Mouse (Mus musculus) cerebellum, adult 18-20 months (tissue): ENCODE results near the gene Rnf39.
A peak's percentile ranks its signal among the peaks of the same experiment; 100 is the strongest.

ENCODE experiments used
- DNase-seq, 2 experiments: peaks; one replicate each; pipeline ENCODE4 v3.0.0; 2021

Rnf39 gene

DNA sequence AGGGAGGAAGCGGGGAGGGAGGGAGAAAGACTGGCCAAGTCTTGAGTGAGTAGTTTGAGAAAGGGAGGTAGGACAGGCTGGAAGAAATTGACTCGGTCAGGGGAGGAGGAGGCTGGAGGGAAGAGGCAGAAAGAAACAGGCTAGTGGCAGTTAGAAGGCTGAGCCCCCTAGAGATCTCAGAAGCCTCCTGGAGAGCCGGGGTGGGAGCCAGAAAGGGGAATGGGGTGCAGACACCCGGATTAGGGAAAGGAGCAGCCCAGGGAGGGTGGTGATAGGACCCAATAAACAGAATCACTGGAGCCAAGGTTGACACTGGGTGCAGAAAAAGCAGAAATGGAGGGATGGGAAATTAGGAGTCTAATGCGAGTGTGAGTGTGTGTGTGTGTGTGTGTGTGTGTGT is 973 bp downstream of the Rnf39 start:
- no peak for DNase-seq

DNA sequence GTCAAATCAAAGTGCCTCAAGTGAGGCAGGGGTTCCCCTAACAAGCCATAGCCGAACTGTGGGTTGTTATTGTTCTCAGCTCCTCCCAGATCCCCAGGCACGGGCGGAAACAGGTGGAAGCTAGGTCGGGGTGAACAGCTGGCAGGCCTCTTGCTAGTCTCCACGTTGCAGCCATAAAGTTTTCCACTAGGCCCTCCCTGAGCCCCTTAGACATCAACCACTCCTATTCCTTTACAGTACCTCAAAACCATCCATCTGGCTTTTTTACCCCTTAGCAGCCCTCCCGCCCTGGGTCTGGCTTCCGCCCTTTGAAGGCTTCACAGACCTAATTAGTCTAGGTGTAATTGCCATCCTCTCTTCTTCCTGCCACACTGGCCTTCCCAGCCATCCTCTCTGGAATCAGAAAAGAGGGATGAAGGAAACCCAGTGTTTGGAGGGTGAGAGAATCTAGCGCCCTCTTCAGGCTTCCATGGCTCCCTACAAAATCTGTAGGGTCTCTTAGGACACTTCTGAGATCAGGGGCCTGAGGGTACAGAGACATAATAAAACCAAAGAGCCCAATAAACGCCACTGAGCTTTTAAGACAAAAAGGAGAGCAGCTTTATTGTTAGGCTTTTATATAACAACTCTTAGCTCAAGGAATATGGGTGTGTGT is 1.5 kb downstream of the Rnf39 start:
- DNase-seq, result peak in 1 of 2 experiments; percentile 34

GRCm38 (mm10) chr17:36947051-36947819 is 4.5 kb downstream of the Rnf39 start:
- DNase-seq, result peak; percentile 60 to 72

- DNase-seq, result no peak
Observed at GRCm38 (mm10) chr17:36948286-36948685, 5.6 kb downstream of the Rnf39 start.

- DNase-seq, result no peak
Observed at GRCm38 (mm10) chr17:36949265-36949664, 6.5 kb downstream of the Rnf39 start.

GRCm38 (mm10) chr17:36950981-36951947 is 8.5 kb downstream of the Rnf39 start, which contains the start of gene Ppp1r11:
Gene Ppp1r11, minus strand, starts transcription at chr17:36951741.
- DNase-seq, result peak; percentile 93 to 98

- DNase-seq, result no peak
Observed at GRCm38 (mm10) chr17:36952631-36953030, 9.9 kb downstream of the Rnf39 start.

GRCm38 (mm10) chr17:36953062-36953461 is 10.3 kb downstream of the Rnf39 start:
- DNase-seq, result no peak

GRCm38 (mm10) chr17:36957999-36958743 is 15.5 kb downstream of the Rnf39 start, which contains the start of the genes Znrd1 and Znrd1as:
Gene Znrd1, minus strand, starts transcription at chr17:36958559.
Gene Znrd1as, plus strand, starts transcription at chr17:36958592.
- peak; percentile 95 for DNase-seq

DNA sequence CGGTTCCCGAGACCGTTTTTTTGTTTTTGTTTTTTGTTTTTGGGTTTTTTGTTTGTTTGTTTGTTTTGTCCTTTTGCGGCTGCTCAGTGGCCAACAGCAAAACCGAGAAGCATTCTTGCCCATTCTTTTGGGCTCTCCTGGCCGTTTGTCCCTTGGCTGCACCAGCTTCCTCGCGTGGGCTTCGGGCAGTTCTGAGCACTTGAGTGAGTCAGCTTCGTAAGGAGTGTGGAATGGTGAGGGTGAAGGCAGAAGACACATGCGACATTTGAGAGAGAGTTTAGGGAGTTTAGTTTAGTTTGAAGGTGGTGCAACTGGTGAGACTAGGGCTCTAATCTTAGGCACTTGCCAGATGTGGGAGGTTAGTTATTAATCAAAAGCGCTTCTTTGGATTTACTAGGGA is 16.2 kb downstream of the Rnf39 start:
- no peak for DNase-seq

DNA sequence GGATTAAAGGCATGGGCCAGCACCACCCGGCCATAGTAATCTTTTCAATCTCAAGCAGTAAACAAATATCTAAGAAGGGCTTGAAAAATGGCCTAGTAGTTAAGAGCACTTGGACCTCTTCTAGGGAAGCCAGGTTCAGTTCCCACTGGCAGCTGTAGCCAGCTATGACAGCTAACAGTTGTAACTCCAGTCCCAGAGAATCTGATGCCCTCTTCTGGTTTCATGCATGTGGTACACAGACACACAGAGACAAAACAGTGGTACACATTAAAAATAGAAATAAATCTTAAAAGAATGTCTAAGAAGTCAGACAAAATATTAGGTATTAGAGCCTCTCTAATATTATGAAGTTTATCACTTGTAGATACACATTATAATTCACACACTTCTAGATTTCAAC is 18.4 kb downstream of the Rnf39 start:
- no peak for DNase-seq

DNA sequence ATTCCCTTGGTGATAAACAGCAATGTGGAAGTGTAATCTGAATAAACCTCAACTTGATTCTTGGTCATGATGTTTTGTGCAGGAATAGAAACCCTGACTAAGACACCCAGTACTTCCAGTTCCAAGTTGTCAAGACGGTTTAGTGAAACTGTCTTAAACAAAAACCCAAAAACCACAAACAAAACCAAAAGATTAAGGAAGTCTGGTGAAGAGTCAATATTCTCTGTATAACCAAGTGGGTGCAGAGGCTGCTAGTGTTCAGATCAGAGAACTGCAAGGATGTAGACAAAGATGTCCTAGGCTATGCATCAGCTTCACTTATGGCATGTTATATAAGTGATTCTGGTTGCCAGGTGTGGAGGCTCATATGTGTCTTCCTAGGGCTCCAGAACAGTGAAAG is 24.2 kb downstream of the Rnf39 start:
- DNase-seq, result no peak

- no peak for DNase-seq
Observed at GRCm38 (mm10) chr17:36970316-36970890, 27.7 kb downstream of the Rnf39 start.

DNA sequence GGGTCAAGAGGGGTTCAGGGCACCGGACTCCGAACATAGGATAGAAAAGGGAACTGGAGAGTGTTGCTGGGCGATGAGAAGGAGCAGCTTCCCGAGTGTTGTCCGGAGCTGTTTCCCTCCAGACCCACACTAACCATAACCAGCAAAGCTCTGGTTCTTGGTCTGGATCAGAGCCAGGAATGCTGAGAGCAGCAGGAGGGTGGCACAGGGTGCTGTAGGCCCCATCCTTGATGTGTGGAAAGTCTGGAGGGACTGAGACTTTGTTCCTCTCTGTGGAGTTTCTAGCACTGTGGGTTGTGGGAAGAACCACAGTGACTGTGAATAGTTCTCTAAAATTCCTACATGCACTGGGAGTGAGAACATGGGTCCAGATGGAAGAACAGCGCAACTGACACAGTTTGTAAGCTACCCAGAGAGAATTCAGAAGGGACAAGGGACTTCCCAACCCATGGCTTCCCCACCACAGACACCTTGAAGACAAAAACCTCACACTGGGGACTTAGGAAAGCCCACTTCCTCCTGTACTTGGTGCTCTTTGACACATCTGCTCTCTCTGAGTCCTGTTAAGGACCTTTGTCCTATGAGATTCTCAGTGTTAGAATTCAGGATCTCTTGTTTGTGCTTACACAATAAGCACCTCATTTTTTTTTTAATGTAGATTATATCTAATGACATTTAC is 28.6 kb downstream of the Rnf39 start:
- DNase-seq, result no peak

DNA sequence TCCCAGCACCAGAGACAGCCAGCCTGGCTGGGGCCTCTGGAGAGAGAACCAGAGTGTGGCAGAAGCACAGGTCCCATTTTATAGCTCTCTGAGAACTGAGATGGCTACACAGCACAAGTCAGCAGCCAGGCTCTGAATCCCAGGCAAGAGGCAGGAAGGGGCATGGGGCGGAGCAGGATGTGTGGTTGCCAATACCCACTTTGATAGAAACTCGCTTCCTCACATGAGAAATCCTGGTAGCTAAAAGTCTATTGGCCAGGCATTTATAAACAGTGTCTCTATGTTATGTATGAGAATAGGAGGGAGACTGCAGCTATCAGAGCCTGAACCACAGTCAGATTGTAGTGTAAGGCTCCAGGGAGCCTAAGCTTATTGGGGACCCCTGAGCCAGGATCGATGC is 30.1 kb downstream of the Rnf39 start:
- no peak for DNase-seq

GRCm38 (mm10) chr17:36973271-36973787 is 30.6 kb downstream of the Rnf39 start:
- no peak for DNase-seq

DNA sequence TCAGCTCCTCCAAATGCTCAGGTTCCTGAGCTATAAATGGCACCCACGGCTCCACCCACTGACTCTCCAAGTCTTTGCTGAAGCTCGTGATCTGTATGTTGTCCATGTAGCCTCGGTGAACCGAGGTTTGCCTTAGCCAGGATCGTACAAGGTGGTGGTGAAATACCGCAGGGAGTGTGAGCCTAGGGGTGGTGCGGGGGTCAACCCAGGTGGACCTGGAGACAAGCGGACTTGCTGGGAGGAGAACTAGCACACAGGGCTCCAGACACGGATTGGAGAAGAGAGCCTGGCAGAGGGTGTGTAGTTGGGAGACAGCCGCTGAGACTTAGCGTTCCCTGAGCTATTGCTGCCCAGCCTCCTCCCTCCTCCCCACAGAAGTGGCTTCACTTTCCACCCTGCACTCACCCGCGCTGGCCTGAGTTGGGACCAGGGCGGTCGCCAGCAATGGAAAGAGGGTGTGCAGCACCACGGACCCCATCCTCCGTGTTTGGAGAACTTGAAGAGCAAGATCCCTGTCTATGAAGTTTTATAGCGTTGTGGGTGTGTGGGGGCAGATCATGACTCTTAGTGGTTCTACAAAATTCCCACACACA is 38.6 kb downstream of the Rnf39 start, which contains the start of gene 2410137M14Rik:
Gene 2410137M14Rik, minus strand, starts transcription at position 17 of the 593 bp plus-strand sequence.
- DNase-seq, result no peak

GRCm38 (mm10) chr17:36981845-36982244 is 39.1 kb downstream of the Rnf39 start:
- no peak for DNase-seq

- DNase-seq, result no peak
Observed at GRCm38 (mm10) chr17:36982253-36983155, 39.8 kb downstream of the Rnf39 start.
